8 mouse cellular contexts compared by ENCODE assay signal in the genomic region with DNA sequence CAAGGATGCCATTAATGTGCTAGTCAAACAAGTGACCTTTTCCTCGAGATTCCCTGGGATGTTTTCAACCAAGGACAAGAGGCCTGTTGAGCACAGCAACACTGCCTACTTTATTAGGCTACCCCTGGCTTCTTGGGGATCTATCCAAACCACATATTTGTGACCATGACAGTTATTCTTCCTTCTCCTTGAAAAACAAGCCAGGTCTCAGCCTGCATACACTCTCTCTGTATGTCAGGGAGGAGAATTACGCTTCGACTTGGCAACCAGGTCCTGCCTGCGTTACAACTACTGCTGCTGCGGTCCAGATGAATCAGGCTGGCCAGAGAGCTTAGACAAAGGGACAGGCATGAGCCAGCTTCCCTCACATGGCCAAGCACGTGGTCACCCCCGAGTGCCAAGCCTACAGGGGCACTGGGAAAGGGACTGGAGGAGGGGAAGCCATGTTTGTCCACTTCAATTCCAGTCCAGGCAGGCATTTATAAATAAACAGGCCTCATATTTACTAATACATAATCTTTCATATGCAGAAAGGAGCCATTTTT.
DNase-seq lines count a peak whose midpoint lies in the region; ATAC-seq lines count a peak whose summit lies in the region.

No protein-coding gene starts in this region.

- no peak overlapping the region for H3K9ac ChIP-seq in forebrain, embryonic 16.5 days (replicated peaks; ENCODE audit: low read depth, low read length)
- no peak overlapping the region for H3K9ac ChIP-seq in neural tube, embryonic 15.5 days (replicated peaks)
- no peak overlapping the region for H3K9ac ChIP-seq in intestine, embryonic 15.5 days

- H3K27me3 ChIP-seq in forebrain, embryonic 16.5 days (replicated peaks; ENCODE audit: control insufficient read depth, insufficient read depth, low read length): no peaks in the 10 kb centered on the region
- H3K27me3 ChIP-seq in forebrain, embryonic 10.5 days (ENCODE audit: poor library complexity, severe bottlenecking): no peaks in the 10 kb centered on the region
- no peaks in the 10 kb centered on the region for H3K27me3 ChIP-seq in neural tube, embryonic 15.5 days (replicated peaks)
- no peaks in the 10 kb centered on the region for H3K27me3 ChIP-seq in intestine, embryonic 15.5 days (replicated peaks)

- no peak overlapping the region for H3K4me3 ChIP-seq in forebrain, embryonic 16.5 days (replicated peaks; ENCODE audit: low read length)
- no peak overlapping the region for H3K4me3 ChIP-seq in forebrain, embryonic 10.5 days
- no peak overlapping the region for H3K4me3 ChIP-seq in neural tube, embryonic 15.5 days (replicated peaks)
- H3K4me3 ChIP-seq in intestine, embryonic 15.5 days (replicated peaks): no peak overlapping the region

- H3K4me1 ChIP-seq in forebrain, embryonic 16.5 days (replicated peaks; ENCODE audit: control insufficient read depth, insufficient read depth, low read length): 0 out of 2 replicates have a peak, but pooled peaks cover 3% of the 10 kb centered on the region
- no peaks in the 10 kb centered on the region for H3K4me1 ChIP-seq in forebrain, embryonic 10.5 days
- H3K4me1 ChIP-seq in neural tube, embryonic 15.5 days: no peaks in the 10 kb centered on the region
- H3K4me1 ChIP-seq in intestine, embryonic 15.5 days (replicated peaks): no peaks in the 10 kb centered on the region

- peak; percentile 61; the same call in 1 of the 2 replicates for ATAC-seq in forebrain, embryonic 16.5 days
- ATAC-seq in neural tube, embryonic 15.5 days (ENCODE audit: low FRiP score): peak; percentile 86
- ATAC-seq in intestine, embryonic 15.5 days: no peak

- no peaks in the 10 kb centered on the region for H3K9me3 ChIP-seq in forebrain, embryonic 16.5 days (ENCODE audit: control insufficient read depth, low read length)
- no peaks in the 10 kb centered on the region for H3K9me3 ChIP-seq in forebrain, embryonic 10.5 days
- H3K9me3 ChIP-seq in neural tube, embryonic 15.5 days (replicated peaks): no peaks in the 10 kb centered on the region
- no peaks in the 10 kb centered on the region for H3K9me3 ChIP-seq in intestine, embryonic 15.5 days

- no peaks in the 10 kb centered on the region for H3K36me3 ChIP-seq in forebrain, embryonic 16.5 days (ENCODE audit: control insufficient read depth, insufficient read depth)
- H3K36me3 ChIP-seq in forebrain, embryonic 10.5 days (replicated peaks): no peaks in the 10 kb centered on the region
- H3K36me3 ChIP-seq in neural tube, embryonic 15.5 days: no peaks in the 10 kb centered on the region
- no peaks in the 10 kb centered on the region for H3K36me3 ChIP-seq in intestine, embryonic 15.5 days

- no peak for DNase-seq in forebrain, embryonic 10.5 days (ENCODE audit: extremely low spot score, low spot score)
- no peak for DNase-seq in neural tube, embryonic 10.5 days (ENCODE audit: extremely low spot score, low spot score)
- peak; percentile 7 for DNase-seq in kidney, postnatal 14 days
- peak; percentile 39 for DNase-seq in lung, postnatal 36 days
- DNase-seq in T-cell, adult 2 months (ENCODE audit: low spot score): no peak

- H3K4me2 ChIP-seq in forebrain, embryonic 16.5 days (ENCODE audit: low read length): no peak overlapping the region
- no peak overlapping the region for H3K4me2 ChIP-seq in neural tube, embryonic 15.5 days
- no peak overlapping the region for H3K4me2 ChIP-seq in intestine, embryonic 15.5 days (replicated peaks)

- WGBS in forebrain, embryonic 16.5 days: 83% methylated on average over 7 of the region's 7 CpGs
- 87% methylated on average over 7 of the region's 7 CpGs for WGBS in forebrain, embryonic 10.5 days
- WGBS in neural tube, embryonic 15.5 days: 74% methylated on average over 7 of the region's 7 CpGs
- 88% methylated on average over 7 of the region's 7 CpGs for WGBS in intestine, embryonic 15.5 days

- no peak overlapping the region for H3K27ac ChIP-seq in forebrain, embryonic 16.5 days (ENCODE audit: low read length)
- H3K27ac ChIP-seq in forebrain, embryonic 10.5 days: no peak overlapping the region
- peak overlapping the region; percentile 38; the same call in 1 of the 2 replicates for H3K27ac ChIP-seq in neural tube, embryonic 15.5 days (replicated peaks)
- H3K27ac ChIP-seq in intestine, embryonic 15.5 days: no peak overlapping the region

Comparison
In these comparisons a context has a peak if more than half of its experiments do, and no peak if none do; other contexts are left out.
1. DNase-seq: peak in kidney, postnatal 14 days (single experiment) and lung, postnatal 36 days (single experiment); none in forebrain, embryonic 10.5 days (single experiment), neural tube, embryonic 10.5 days (single experiment) and T-cell, adult 2 months (single experiment).